Mouse (Mus musculus): ENCODE results near the gene Mid1. TPM values are rescaled to one million over a fixed set of nuclear protein-coding genes. Genes with fewer than 3 reads are reported as not detected.

Mid1 gene
- polyA plus RNA-seq, 1 experiment: 54.0 TPM

- H3K36me3 ChIP-seq (ENCODE audit: control insufficient read depth, insufficient read depth): no peaks in the 10 kb centered on the region
- no peak overlapping the region for H3K4me2 ChIP-seq (ENCODE audit: low read depth)
- no peaks in the 10 kb centered on the region for H3K79me2 ChIP-seq (ENCODE audit: control insufficient read depth, insufficient read depth)
- H3ac ChIP-seq (ENCODE audit: control insufficient read depth, insufficient read length): no peak overlapping the region
- no peak overlapping the region for H3K4me3 ChIP-seq
- H3K27me3 ChIP-seq (ENCODE audit: control insufficient read depth, insufficient read depth, insufficient read length): no peaks in the 10 kb centered on the region
- TF ChIP-seq REST (IDR thresholded peaks at IDR 0.05; ENCODE audit: insufficient read depth, insufficient read length) (no peak), MAX (IDR thresholded peaks at IDR 0.05; ENCODE audit: low read depth) (no peak), USF1 (IDR thresholded peaks at IDR 0.05; ENCODE audit: low read depth) (no peak), E2F4 (IDR thresholded peaks at IDR 0.05; ENCODE audit: insufficient read depth) (no peak), CEBPB (IDR thresholded peaks at IDR 0.05; ENCODE audit: insufficient read depth, poor library complexity, severe bottlenecking) (no peak), POLR2A (IDR thresholded peaks at IDR 0.05; ENCODE audit: insufficient read length, low read depth) (no peak), TCF12 (IDR thresholded peaks at IDR 0.05; ENCODE audit: insufficient read depth, poor library complexity, severe bottlenecking) (no peak), POLR2AphosphoS2 (IDR thresholded peaks at IDR 0.05; ENCODE audit: insufficient read length, low read depth) (no peak), TCF3 (IDR thresholded peaks at IDR 0.05; ENCODE audit: insufficient read length, low read depth) (no peak), SRF (IDR thresholded peaks at IDR 0.05; ENCODE audit: control insufficient read depth, insufficient read length, low read depth) (no peak), MYOD1 (IDR thresholded peaks at IDR 0.05; ENCODE audit: control insufficient read depth in 1 of 3, insufficient read length in 2 of 3, low read depth in 2 of 3) (no peak), MYOG (IDR thresholded peaks at IDR 0.05; ENCODE audit: control insufficient read depth in 1 of 3, insufficient read depth in 1 of 3, insufficient read length in 2 of 3, low read depth in 2 of 3) (no peak)
Observed at GRCm38 (mm10) chrX:169827720-169828119, 142.7 kb downstream of the Mid1 start.

GRCm38 (mm10) chrX:169828136-169828535, 143.1 kb downstream of the Mid1 start:
- Histone ChIP-seq H3K4me3 (no peak overlapping the region), H3K79me2 (ENCODE audit: control insufficient read depth, insufficient read depth) (no peaks in the 10 kb centered on the region), H3ac (ENCODE audit: control insufficient read depth, insufficient read length) (no peak overlapping the region), H3K4me2 (ENCODE audit: low read depth) (no peak overlapping the region), H3K36me3 (ENCODE audit: control insufficient read depth, insufficient read depth) (no peaks in the 10 kb centered on the region), H3K27me3 (ENCODE audit: control insufficient read depth, insufficient read depth, insufficient read length) (no peaks in the 10 kb centered on the region)
- TF ChIP-seq REST (IDR thresholded peaks at IDR 0.05; ENCODE audit: insufficient read depth, insufficient read length) (no peak), POLR2A (IDR thresholded peaks at IDR 0.05; ENCODE audit: insufficient read length, low read depth) (no peak), USF1 (IDR thresholded peaks at IDR 0.05; ENCODE audit: low read depth) (no peak), POLR2AphosphoS2 (IDR thresholded peaks at IDR 0.05; ENCODE audit: insufficient read length, low read depth) (no peak), E2F4 (IDR thresholded peaks at IDR 0.05; ENCODE audit: insufficient read depth) (no peak), MYOG (IDR thresholded peaks at IDR 0.05; ENCODE audit: control insufficient read depth in 1 of 3, insufficient read depth in 1 of 3, insufficient read length in 2 of 3, low read depth in 2 of 3) (no peak), MYOD1 (IDR thresholded peaks at IDR 0.05; ENCODE audit: control insufficient read depth in 1 of 3, insufficient read length in 2 of 3, low read depth in 2 of 3) (no peak), SRF (IDR thresholded peaks at IDR 0.05; ENCODE audit: control insufficient read depth, insufficient read length, low read depth) (no peak), TCF12 (IDR thresholded peaks at IDR 0.05; ENCODE audit: insufficient read depth, poor library complexity, severe bottlenecking) (no peak), CEBPB (IDR thresholded peaks at IDR 0.05; ENCODE audit: insufficient read depth, poor library complexity, severe bottlenecking) (no peak)

- no peaks in the 10 kb centered on the region for H3K36me3 ChIP-seq (ENCODE audit: control insufficient read depth, insufficient read depth)
- TF ChIP-seq REST (IDR thresholded peaks at IDR 0.05; ENCODE audit: insufficient read depth, insufficient read length) (no peak), CEBPB (IDR thresholded peaks at IDR 0.05; ENCODE audit: insufficient read depth, poor library complexity, severe bottlenecking) (no peak), TCF12 (IDR thresholded peaks at IDR 0.05; ENCODE audit: insufficient read depth, poor library complexity, severe bottlenecking) (no peak), SRF (IDR thresholded peaks at IDR 0.05; ENCODE audit: control insufficient read depth, insufficient read length, low read depth) (no peak)
- no peak overlapping the region for H3K4me2 ChIP-seq (ENCODE audit: low read depth)
- H3K4me3 ChIP-seq: no peak overlapping the region
- H3ac ChIP-seq (ENCODE audit: control insufficient read depth, insufficient read length): no peak overlapping the region
- H3K79me2 ChIP-seq (ENCODE audit: control insufficient read depth, insufficient read depth): no peaks in the 10 kb centered on the region
- H3K27me3 ChIP-seq (ENCODE audit: control insufficient read depth, insufficient read depth, insufficient read length): no peaks in the 10 kb centered on the region
Observed at GRCm38 (mm10) chrX:169830052-169830451, 145.1 kb downstream of the Mid1 start.

GRCm38 (mm10) chrX:169837947-169838649, 153.1 kb downstream of the Mid1 start:
- Histone ChIP-seq H3K27me3 (ENCODE audit: control insufficient read depth, insufficient read depth, insufficient read length) (no peaks in the 10 kb centered on the region), H3K4me2 (ENCODE audit: low read depth) (no peak overlapping the region), H3K36me3 (ENCODE audit: control insufficient read depth, insufficient read depth) (no peaks in the 10 kb centered on the region), H3K4me3 (no peak overlapping the region), H3K79me2 (ENCODE audit: control insufficient read depth, insufficient read depth) (no peaks in the 10 kb centered on the region), H3ac (ENCODE audit: control insufficient read depth, insufficient read length) (no peak overlapping the region)
- TF ChIP-seq SRF (IDR thresholded peaks at IDR 0.05; ENCODE audit: control insufficient read depth, insufficient read length, low read depth) (no peak), E2F4 (IDR thresholded peaks at IDR 0.05; ENCODE audit: insufficient read depth) (no peak), REST (IDR thresholded peaks at IDR 0.05; ENCODE audit: insufficient read depth, insufficient read length) (no peak), MAX (IDR thresholded peaks at IDR 0.05; ENCODE audit: low read depth) (no peak), TCF12 (IDR thresholded peaks at IDR 0.05; ENCODE audit: insufficient read depth, poor library complexity, severe bottlenecking) (no peak), CEBPB (IDR thresholded peaks at IDR 0.05; ENCODE audit: insufficient read depth, poor library complexity, severe bottlenecking) (no peak), TCF3 (IDR thresholded peaks at IDR 0.05; ENCODE audit: insufficient read length, low read depth) (no peak), POLR2A (IDR thresholded peaks at IDR 0.05; ENCODE audit: insufficient read length, low read depth) (no peak), POLR2AphosphoS2 (IDR thresholded peaks at IDR 0.05; ENCODE audit: insufficient read length, low read depth) (no peak), USF1 (IDR thresholded peaks at IDR 0.05; ENCODE audit: low read depth) (no peak), MYOG (IDR thresholded peaks at IDR 0.05; ENCODE audit: control insufficient read depth in 1 of 3, insufficient read depth in 1 of 3, insufficient read length in 2 of 3, low read depth in 2 of 3) (no peak), MYOD1 (IDR thresholded peaks at IDR 0.05; ENCODE audit: control insufficient read depth in 1 of 3, insufficient read length in 2 of 3, low read depth in 2 of 3) (no peak)

All from myocyte (in vitro differentiated cells).